Mouse (Mus musculus) brain, adult 2 months (tissue): Measurements from ENCODE around the gene Rasl11a.
"Not testable (repeated sequence)": the region's sequence is repeated elsewhere in the genome, so short reads cannot be mapped to it uniquely, and the experiment has no call there.

Experiments used
- DNase-seq: peaks from one replicate; pipeline ENCODE4 v3.0.0; 2011; ENCODE audit warnings: low read depth, low spot score

Gene Rasl11a

DNA sequence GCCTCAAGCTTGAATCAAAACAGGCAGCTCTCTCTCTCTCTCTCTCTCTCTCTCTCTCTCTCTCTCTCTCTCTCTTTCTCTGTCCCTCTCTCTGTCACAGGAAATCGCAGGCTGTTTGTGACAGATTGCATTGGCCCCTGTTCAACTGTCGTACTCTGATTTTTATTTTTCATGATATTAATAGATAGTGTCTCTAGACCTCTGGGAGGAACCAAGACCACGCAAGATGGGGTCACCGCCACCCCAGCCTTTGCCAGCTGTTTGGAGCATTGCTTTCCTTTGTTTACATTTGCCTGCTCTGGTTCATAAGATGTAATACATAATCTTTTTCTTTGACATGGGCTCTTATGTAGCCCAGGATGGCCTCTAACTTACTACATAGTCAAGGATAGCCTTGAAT lies 2.9 kb upstream of the Rasl11a start:
- no peak for DNase-seq

DNA sequence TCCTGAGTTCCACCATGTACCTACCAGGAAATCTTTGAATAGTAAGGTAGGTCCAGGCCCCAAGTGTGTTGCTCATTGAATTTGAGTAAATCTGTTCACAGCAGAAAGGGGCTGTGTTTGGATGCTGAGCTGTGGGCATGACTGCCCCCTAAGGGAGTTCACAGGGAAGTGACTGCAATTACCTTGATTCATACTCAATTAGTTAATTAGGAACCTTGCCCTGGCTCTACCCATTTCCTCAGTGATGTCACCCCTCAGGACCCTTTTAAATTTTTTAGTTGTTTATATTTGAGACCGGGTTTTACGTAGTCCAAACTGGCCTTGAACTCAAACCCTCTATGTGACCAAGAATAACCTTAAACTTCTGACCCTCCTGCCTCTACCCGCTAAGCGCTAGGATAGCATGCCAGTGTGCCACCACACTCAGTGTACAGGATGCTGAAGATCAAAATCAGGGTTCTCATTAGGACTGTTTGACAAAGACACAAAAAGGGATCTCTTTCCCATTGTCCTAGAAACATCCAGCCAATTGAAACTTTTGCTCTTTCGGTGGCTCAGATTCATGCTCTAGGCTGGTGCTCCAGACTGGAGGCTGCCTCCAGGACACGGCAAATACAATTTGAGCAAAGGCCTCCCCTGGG lies 450 bp upstream of the Rasl11a start:
- DNase-seq: peak; percentile 44

- DNase-seq: no peak
Measured at GRCm38 (mm10) chr5:146846489-146846888, 1.6 kb downstream of the Rasl11a start.

GRCm38 (mm10) chr5:146848936-146849582 lies 4.2 kb downstream of the Rasl11a start:
- DNase-seq: no peak

DNA sequence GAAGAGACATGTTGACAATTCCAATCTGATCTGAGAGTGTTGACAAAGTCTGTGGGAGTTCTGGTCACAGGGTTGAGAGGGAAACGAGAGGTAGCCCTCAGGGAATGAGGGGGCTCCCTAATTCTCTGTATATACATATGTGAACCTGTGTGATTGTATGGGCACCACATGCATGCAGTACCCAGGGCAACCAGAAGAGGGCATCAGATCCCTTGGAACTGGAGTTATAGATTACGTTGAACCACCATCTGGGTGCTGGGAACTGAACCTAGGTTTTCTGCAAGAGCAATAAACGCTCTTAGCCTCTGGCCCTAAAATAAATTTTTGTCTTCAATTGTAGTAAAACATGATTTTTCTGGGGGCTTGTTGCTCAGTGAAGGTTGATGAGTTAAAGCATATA lies 11.2 kb downstream of the Rasl11a start:
- DNase-seq: no peak

DNA sequence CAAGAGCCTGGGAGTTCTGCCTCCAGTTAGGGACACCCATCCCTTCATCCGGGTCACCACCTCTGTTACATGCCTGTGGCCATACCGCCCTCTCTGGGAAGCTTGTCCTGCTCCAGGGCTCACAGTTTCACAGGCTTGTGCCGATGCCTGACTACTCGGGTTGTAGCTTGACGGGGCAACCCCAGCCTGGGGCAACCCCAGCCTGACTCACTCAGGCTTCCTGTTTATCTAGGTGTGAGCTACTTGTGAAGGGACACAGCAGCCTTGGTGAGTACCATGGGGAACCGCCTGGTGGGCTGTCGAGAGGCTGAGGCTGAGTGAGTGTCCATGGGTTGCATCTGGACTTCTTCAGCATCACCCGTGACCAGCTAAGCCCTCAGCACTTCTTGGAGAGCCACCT lies 12.7 kb downstream of the Rasl11a start:
- no peak for DNase-seq

- peak; percentile 58 for DNase-seq
Measured at GRCm38 (mm10) chr5:146858772-146859171, 13.9 kb downstream of the Rasl11a start.

DNA sequence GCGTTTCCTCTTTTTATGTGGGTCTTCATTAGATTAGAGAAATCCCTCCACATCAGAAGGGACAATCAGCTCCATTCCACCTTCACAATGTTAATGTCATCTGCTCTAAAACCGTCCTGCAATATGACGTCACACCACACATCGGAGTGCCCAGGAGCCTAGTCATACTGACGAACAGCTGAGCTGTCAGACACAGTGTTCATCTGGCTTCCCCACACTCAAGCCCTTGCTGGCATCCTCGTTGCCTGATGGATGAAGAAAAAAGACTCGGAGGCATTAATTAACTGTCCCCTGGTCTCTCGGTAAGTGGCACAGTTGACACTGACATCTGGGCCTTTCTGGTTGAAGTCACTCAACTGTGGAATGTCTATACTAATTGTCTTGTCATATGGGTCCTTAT lies 14.4 kb downstream of the Rasl11a start:
- peak; percentile 50 for DNase-seq

- no peak for DNase-seq
Measured at GRCm38 (mm10) chr5:146860222-146860998, 15.5 kb downstream of the Rasl11a start.

GRCm38 (mm10) chr5:146861588-146861987 lies 16.7 kb downstream of the Rasl11a start:
- DNase-seq: peak; percentile 92

GRCm38 (mm10) chr5:146865511-146865910 lies 20.6 kb downstream of the Rasl11a start:
- DNase-seq: no peak

- no peak for DNase-seq
Measured at GRCm38 (mm10) chr5:146866277-146866676, 21.4 kb downstream of the Rasl11a start.

DNA sequence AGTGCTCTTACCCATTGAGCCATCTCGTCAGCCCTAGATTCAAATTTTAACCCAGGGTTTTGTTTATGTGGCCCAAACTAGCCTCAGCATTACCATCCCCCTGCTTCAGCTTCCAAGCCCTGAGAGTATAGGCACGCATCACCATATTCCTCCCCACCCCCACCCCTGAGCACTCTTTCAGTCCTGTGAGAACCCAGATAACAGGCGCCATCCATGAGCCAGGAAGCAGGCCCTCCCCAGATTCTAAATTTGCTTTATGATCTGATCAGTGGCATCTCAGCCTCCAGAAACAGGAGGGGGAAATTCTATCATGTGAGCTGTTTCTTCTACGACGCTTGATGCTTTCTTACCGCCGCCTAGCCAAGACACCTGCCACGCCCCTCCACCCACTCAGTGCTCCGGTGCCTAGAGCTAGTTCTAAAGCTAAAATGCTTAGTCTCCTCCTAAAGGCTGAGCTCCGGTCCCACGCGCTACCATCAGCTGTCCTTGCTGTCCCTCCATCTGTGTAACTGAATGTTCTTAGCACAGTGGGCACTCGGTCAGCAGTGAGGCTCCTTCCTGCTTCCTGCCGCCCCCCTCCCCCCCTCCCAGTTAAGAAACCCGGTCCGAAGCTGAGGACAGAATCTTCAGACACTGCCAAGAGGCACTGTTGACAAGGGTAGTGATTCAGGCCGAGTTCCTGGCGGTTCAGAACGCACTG lies 22.5 kb downstream of the Rasl11a start:
- DNase-seq: peak; percentile 94

- no peak for DNase-seq
Measured at GRCm38 (mm10) chr5:146867946-146868314, 23.1 kb downstream of the Rasl11a start.

DNA sequence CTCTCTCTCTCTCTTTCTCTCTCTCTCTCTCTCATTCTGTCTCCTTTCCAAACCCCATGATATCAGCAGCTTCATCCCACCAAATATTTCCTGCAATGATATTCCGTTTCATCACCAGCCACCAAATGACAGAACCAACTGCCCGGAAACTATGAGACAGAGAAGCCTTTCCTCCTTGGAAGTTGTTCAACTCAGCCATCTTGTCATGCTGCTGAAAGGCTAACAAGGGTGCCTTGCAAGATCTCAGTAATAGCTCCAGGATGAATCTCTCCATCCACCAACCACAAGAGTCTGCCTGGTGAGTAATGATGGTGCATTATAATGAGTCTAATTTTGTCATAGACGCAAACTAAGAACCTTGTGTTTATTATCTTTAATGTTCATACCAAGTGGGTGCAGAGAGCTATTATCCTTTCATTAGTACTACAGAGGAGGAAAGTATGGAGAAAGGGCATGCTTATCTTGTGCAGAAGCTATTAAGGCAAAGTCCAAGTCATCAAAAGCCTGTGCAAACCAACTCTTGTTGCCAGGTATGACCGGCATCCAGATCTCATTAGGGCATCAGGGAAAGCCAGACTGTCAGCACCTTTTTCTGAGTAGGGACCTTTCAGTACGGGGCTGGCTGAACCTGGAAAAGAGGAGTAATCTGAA lies 28.2 kb downstream of the Rasl11a start:
- no peak for DNase-seq

GRCm38 (mm10) chr5:146876024-146876423 lies 31.2 kb downstream of the Rasl11a start:
- no peak for DNase-seq

DNA sequence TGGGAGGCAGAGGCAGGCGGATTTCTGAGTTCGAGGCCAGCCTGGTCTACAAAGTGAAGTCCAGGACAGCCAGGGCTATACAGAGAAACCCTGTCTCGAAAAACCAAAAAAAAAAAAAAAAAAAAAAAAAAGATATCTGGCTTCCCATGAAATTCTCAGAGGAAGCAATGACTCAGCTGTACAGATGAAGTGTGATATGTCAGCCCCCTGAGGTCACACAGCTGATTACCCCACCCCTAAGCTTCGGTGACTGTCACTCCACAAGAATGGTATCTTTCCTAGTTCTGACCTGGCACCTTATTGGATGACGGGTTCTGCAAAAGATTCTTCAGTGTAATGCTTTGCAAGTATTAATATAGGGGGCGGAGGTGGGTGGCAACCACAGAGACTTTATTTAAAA lies 33.0 kb downstream of the Rasl11a start:
- not testable (repeated sequence) for DNase-seq

DNA sequence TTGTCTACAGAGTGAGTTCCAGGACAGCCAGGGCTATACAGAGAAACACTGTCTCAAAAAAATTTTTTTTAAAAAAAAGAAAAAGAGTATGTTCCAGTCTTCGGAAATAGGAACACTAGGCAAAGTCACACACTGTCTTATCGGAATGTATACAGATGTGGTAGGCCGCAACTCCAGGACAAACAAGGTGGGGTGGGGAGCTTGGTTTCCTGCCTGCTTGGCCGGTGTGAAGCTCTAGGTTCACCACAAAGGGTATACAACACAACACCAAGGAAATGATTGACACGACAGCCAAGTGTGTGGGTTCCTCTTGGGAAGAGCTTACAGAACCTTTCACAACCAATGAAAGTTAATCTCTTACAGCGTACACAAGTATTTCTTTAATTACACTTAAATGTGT lies 37.4 kb downstream of the Rasl11a start:
- no peak for DNase-seq

GRCm38 (mm10) chr5:146883053-146883452 lies 38.2 kb downstream of the Rasl11a start:
- no peak for DNase-seq

- DNase-seq: peak; percentile 76
Measured at GRCm38 (mm10) chr5:146883486-146884272, 38.8 kb downstream of the Rasl11a start.

- peak; percentile 48 for DNase-seq
Measured at GRCm38 (mm10) chr5:146891127-146891526, 46.3 kb downstream of the Rasl11a start.
